Mouse (Mus musculus) adrenal gland (tissue): ENCODE measurements around the gene Gm21962.
"Not testable (repeated sequence)": the region's sequence is repeated elsewhere in the genome, so short reads cannot be mapped to it uniquely, and the experiment has no call there.

ENCODE experiments used
- intact Hi-C: fragments of 180-260 bp; cut with DNase I; formaldehyde crosslinking; loops from one replicate; pipeline ENCODE4 v1.15.1; 2025
- long read RNA-seq, 2 experiments: library from polyadenylated mRNA; unstranded; transcript quantifications; one replicate each; pipeline ENCODE4 v2.0.0; 2020; ENCODE audit warnings: borderline replicate concordance in 1 of 2; ENCODE audit not compliant: insufficient replicate concordance in 1 of 2

Gene Gm21962
- long read RNA-seq, experiment 1: 0 reads
- long read RNA-seq, experiment 2: 0 reads

GRCm38 (mm10) chr3:137671224-137671623 is at the start of gene Gm21962:
Gene Gm21962, plus strand, starts transcription at chr3:137671524.
- intact Hi-C loops: not testable (repeated sequence)

GRCm38 (mm10) chr3:137622091-137622490 is 49.2 kb upstream of the Gm21962 start:
- intact Hi-C loops: no loop called here

GRCm38 (mm10) chr3:137622895-137623580 is 48.3 kb upstream of the Gm21962 start:
- intact Hi-C loops: no loop called here

GRCm38 (mm10) chr3:137623581-137624362 is 47.6 kb upstream of the Gm21962 start:
- intact Hi-C loops: no loop called here

GRCm38 (mm10) chr3:137625054-137625453 is 46.3 kb upstream of the Gm21962 start:
- intact Hi-C loops: no loop called here

GRCm38 (mm10) chr3:137633726-137634125 is 37.6 kb upstream of the Gm21962 start:
- intact Hi-C loops: no loop called here

GRCm38 (mm10) chr3:137636571-137636970 is 34.8 kb upstream of the Gm21962 start:
- intact Hi-C loops: no loop called here

GRCm38 (mm10) chr3:137641238-137641637 is 30.1 kb upstream of the Gm21962 start:
- intact Hi-C loops: no loop called here

- intact Hi-C loops: no loop called here
Measured at GRCm38 (mm10) chr3:137642137-137642536, 29.2 kb upstream of the Gm21962 start.

- intact Hi-C loops: no loop called here
Measured at GRCm38 (mm10) chr3:137642568-137642967, 28.8 kb upstream of the Gm21962 start.

- intact Hi-C loops: no loop called here
Measured at GRCm38 (mm10) chr3:137644081-137644480, 27.2 kb upstream of the Gm21962 start.

- intact Hi-C loops: no loop called here
Measured at GRCm38 (mm10) chr3:137644947-137645346, 26.4 kb upstream of the Gm21962 start.

- intact Hi-C loops: no loop called here
Measured at GRCm38 (mm10) chr3:137647427-137648100, 23.8 kb upstream of the Gm21962 start.

GRCm38 (mm10) chr3:137649112-137649511 is 22.2 kb upstream of the Gm21962 start:
- intact Hi-C loops: no loop called here

- intact Hi-C loops: no loop called here
Measured at GRCm38 (mm10) chr3:137652853-137653252, 18.5 kb upstream of the Gm21962 start.

- intact Hi-C loops: no loop called here
Measured at GRCm38 (mm10) chr3:137680923-137681322, 9.6 kb downstream of the Gm21962 start.

- intact Hi-C loops: no loop called here
Measured at GRCm38 (mm10) chr3:137682911-137683806, 11.8 kb downstream of the Gm21962 start.

- intact Hi-C loops: no loop called here
Measured at GRCm38 (mm10) chr3:137683807-137684403, 12.6 kb downstream of the Gm21962 start.

GRCm38 (mm10) chr3:137686932-137687331 is 15.6 kb downstream of the Gm21962 start:
- intact Hi-C loops: no loop called here

- intact Hi-C loops: no loop called here
Measured at GRCm38 (mm10) chr3:137691503-137691902, 20.2 kb downstream of the Gm21962 start.

GRCm38 (mm10) chr3:137715946-137716345 is 44.6 kb downstream of the Gm21962 start:
- intact Hi-C loops: no loop called here
